Mouse (Mus musculus) MEL (cell line): Measurements from ENCODE around the gene Eml2. TPM values are rescaled to one million over a fixed set of nuclear protein-coding genes. Genes with fewer than 3 reads are reported as not detected.

Experiments
- DNase-seq: peaks from one replicate; pipeline ENCODE4 v3.0.0; 2011; ENCODE audit warnings: low read depth, low spot score
- H3K27ac ChIP-seq: 2 replicates; pipeline ENCODE4 v1.5.1; 2012; ENCODE audit warnings: low read depth, mild to moderate bottlenecking, control low read depth, low read length, moderate library complexity; ENCODE audit not compliant: control insufficient read depth
- H3K27me3 ChIP-seq, 2 experiments: fragments of 150-350 bp in 1 of 2; sonication (generic) in 1 of 2; 2 replicates each; pipeline ENCODE4 v1.6.1; 2012; ENCODE audit warnings: low read length in 2 of 2, mild to moderate bottlenecking in 2 of 2, improper control_type of control experiment in 1 of 2, moderate library complexity in 1 of 2; ENCODE audit not compliant: insufficient read depth in 2 of 2, control insufficient read depth in 1 of 2
- H3K36me3 ChIP-seq, 2 experiments: 2 replicates each; pipeline ENCODE4 v1.6.1; 2012 to 2014; ENCODE audit warnings: low read length in 2 of 2, improper control_type of control experiment in 1 of 2, inconsistent platforms in 1 of 2, mild to moderate bottlenecking in 1 of 2; ENCODE audit not compliant: insufficient read depth in 2 of 2, control insufficient read depth in 1 of 2
- H3K4me1 ChIP-seq, 2 experiments: fragments of 150-350 bp in 1 of 2; sonication (generic) in 1 of 2; 2 replicates each; pipeline ENCODE4 v1.6.1; 2012; ENCODE audit warnings: low read length in 2 of 2, improper control_type of control experiment in 1 of 2, mild to moderate bottlenecking in 1 of 2; ENCODE audit not compliant: insufficient read depth in 2 of 2, control insufficient read depth in 1 of 2
- H3K4me3 ChIP-seq, 2 experiments: fragments of 150-350 bp in 1 of 2; sonication (generic) in 1 of 2; 2 replicates each; pipeline ENCODE4 v1.5.1; 2012; ENCODE audit warnings: low read depth in 2 of 2, low read length in 2 of 2, mild to moderate bottlenecking in 2 of 2, moderate library complexity in 2 of 2, control low read depth in 1 of 2, improper control_type of control experiment in 1 of 2; ENCODE audit not compliant: control insufficient read depth in 1 of 2, insufficient read depth in 1 of 2
- H3K79me2 ChIP-seq: 2 replicates; pipeline ENCODE4 v1.6.1; 2012; ENCODE audit warnings: mild to moderate bottlenecking, low read length, moderate library complexity; ENCODE audit not compliant: control insufficient read depth, poor library complexity, insufficient read depth
- H3K9ac ChIP-seq: 2 replicates; pipeline ENCODE4 v1.6.1; 2012; ENCODE audit warnings: low read depth, mild to moderate bottlenecking, control low read depth, low read length, moderate library complexity; ENCODE audit not compliant: control insufficient read depth, poor library complexity, severe bottlenecking
- H3K9me3 ChIP-seq: fragments of 150-350 bp; sonication (generic); replicated peaks from 2 replicates; pipeline ENCODE4 v1.6.1; 2012; ENCODE audit warnings: mild to moderate bottlenecking, low read length, improper control_type of control experiment, moderate library complexity; ENCODE audit not compliant: insufficient read depth
- BHLHE40 ChIP-seq: IDR thresholded peaks from 2 replicates; pipeline ENCODE4 v1.6.1; 2012; ENCODE audit warnings: low read depth, mild to moderate bottlenecking, inconsistent platforms, low read length, improper control_type of control experiment, borderline replicate concordance
- CHD1 ChIP-seq: IDR thresholded peaks from 2 replicates; pipeline ENCODE4 v1.6.1; 2012; ENCODE audit warnings: low read depth, mild to moderate bottlenecking, inconsistent platforms, low read length, improper control_type of control experiment
- CHD2 ChIP-seq: IDR thresholded peaks from 2 replicates; pipeline ENCODE4 v1.6.1; 2011; ENCODE audit warnings: low read length, improper control_type of control experiment
- CTCF ChIP-seq, 3 experiments: IDR thresholded peaks in 2 of 3; conservative IDR thresholded peaks in 1 of 3; 2 replicates each; pipeline ENCODE4 v1.5.1; 2011 to 2012; ENCODE audit warnings: low read length in 3 of 3, low read depth in 2 of 3, mild to moderate bottlenecking in 2 of 3, improper control_type of control experiment in 1 of 3, inconsistent platforms in 1 of 3, mixed read lengths in 1 of 3, moderate library complexity in 1 of 3; ENCODE audit not compliant: control insufficient read depth in 1 of 3, insufficient read depth in 1 of 3, poor library complexity in 1 of 3, severe bottlenecking in 1 of 3
- ELF1 ChIP-seq: IDR thresholded peaks from 2 replicates; pipeline ENCODE4 v1.6.1; 2014; ENCODE audit warnings: low read depth, mild to moderate bottlenecking, inconsistent platforms, low read length, improper control_type of control experiment, moderate library complexity
- ETS1 ChIP-seq: IDR thresholded peaks from 2 replicates; pipeline ENCODE4 v1.6.1; 2012; ENCODE audit warnings: low read depth, mild to moderate bottlenecking, inconsistent platforms, low read length, improper control_type of control experiment, moderate library complexity
- GABPA ChIP-seq: IDR thresholded peaks from 2 replicates; pipeline ENCODE4 v1.6.1; 2012; ENCODE audit warnings: low read depth, mild to moderate bottlenecking, inconsistent platforms, low read length, improper control_type of control experiment, moderate library complexity
- GATA1 ChIP-seq: IDR thresholded peaks from 2 replicates; pipeline ENCODE4 v1.6.1; 2011; ENCODE audit warnings: low read depth, low read length, improper control_type of control experiment
- HCFC1 ChIP-seq: IDR thresholded peaks from 2 replicates; pipeline ENCODE4 v1.6.1; 2012; ENCODE audit warnings: low read depth, mild to moderate bottlenecking, inconsistent platforms, low read length, improper control_type of control experiment, moderate library complexity
- JUND ChIP-seq: IDR thresholded peaks from 2 replicates; pipeline ENCODE4 v1.6.1; 2011; ENCODE audit warnings: low read depth, mild to moderate bottlenecking, improper control_type of control experiment, low read length
- KAT2A ChIP-seq: conservative IDR thresholded peaks from 2 replicates; pipeline ENCODE4 v1.6.1; 2012; ENCODE audit warnings: low read depth, low read length, improper control_type of control experiment, inconsistent platforms
- MAFK ChIP-seq: IDR thresholded peaks from 2 replicates; pipeline ENCODE4 v1.6.1; 2011; ENCODE audit warnings: low read depth, mild to moderate bottlenecking, low read length, improper control_type of control experiment, borderline replicate concordance
- MAX ChIP-seq: IDR thresholded peaks from 2 replicates; pipeline ENCODE4 v1.6.1; 2011; ENCODE audit warnings: low read length, improper control_type of control experiment
- MAZ ChIP-seq: IDR thresholded peaks from 2 replicates; pipeline ENCODE4 v1.6.1; 2012; ENCODE audit warnings: low read depth, mild to moderate bottlenecking, inconsistent platforms, low read length, improper control_type of control experiment
- MYC ChIP-seq: IDR thresholded peaks from 2 replicates; pipeline ENCODE4 v1.6.1; 2011; ENCODE audit warnings: low read depth, mild to moderate bottlenecking, low read length, improper control_type of control experiment, moderate library complexity
- NELFE ChIP-seq: IDR thresholded peaks from 2 replicates; pipeline ENCODE4 v1.6.1; 2011; ENCODE audit warnings: low read depth, low read length, improper control_type of control experiment
- NRF1 ChIP-seq: IDR thresholded peaks from 2 replicates; pipeline ENCODE4 v1.6.1; 2014; ENCODE audit warnings: low read depth, mild to moderate bottlenecking, inconsistent platforms, low read length, improper control_type of control experiment, moderate library complexity; ENCODE audit not compliant: poor library complexity, insufficient read depth, severe bottlenecking
- POLR2AphosphoS2 ChIP-seq: IDR thresholded peaks from 2 replicates; pipeline ENCODE4 v1.6.1; 2011; ENCODE audit warnings: low read length, improper control_type of control experiment
- POLR2AphosphoS5 ChIP-seq: IDR thresholded peaks from 2 replicates; pipeline ENCODE4 v1.6.1; 2012; ENCODE audit warnings: low read depth, borderline replicate concordance, mild to moderate bottlenecking, inconsistent platforms, low read length, moderate library complexity, mixed read lengths
- RAD21 ChIP-seq: IDR thresholded peaks from 2 replicates; pipeline ENCODE4 v1.6.1; 2011; ENCODE audit warnings: mild to moderate bottlenecking, low read depth, low read length, improper control_type of control experiment
- RCOR1 ChIP-seq: IDR thresholded peaks from 2 replicates; pipeline ENCODE4 v1.6.1; 2012; ENCODE audit warnings: low read depth, mild to moderate bottlenecking, inconsistent platforms, low read length, improper control_type of control experiment
- SIN3A ChIP-seq: IDR thresholded peaks from 2 replicates; pipeline ENCODE4 v1.6.1; 2012; ENCODE audit warnings: low read length, improper control_type of control experiment, inconsistent platforms
- SMC3 ChIP-seq: IDR thresholded peaks from 2 replicates; pipeline ENCODE4 v1.6.1; 2011; ENCODE audit warnings: low read depth, low read length, improper control_type of control experiment
- TAL1 ChIP-seq: IDR thresholded peaks from 2 replicates; pipeline ENCODE4 v1.6.1; 2012; ENCODE audit warnings: mild to moderate bottlenecking, inconsistent platforms, low read length, moderate library complexity, mixed read lengths
- UBTF ChIP-seq: IDR thresholded peaks from 2 replicates; pipeline ENCODE4 v1.6.1; 2012; ENCODE audit warnings: low read depth, mild to moderate bottlenecking, inconsistent platforms, low read length, improper control_type of control experiment, moderate library complexity, borderline replicate concordance; ENCODE audit not compliant: insufficient read depth
- ZKSCAN1 ChIP-seq: IDR thresholded peaks from 2 replicates; pipeline ENCODE4 v1.6.1; 2012; ENCODE audit warnings: low read depth, mild to moderate bottlenecking, inconsistent platforms, low read length, improper control_type of control experiment, moderate library complexity
- ZNF384 ChIP-seq: IDR thresholded peaks from 2 replicates; pipeline ENCODE4 v1.6.1; 2012; ENCODE audit warnings: low read depth, mild to moderate bottlenecking, inconsistent platforms, low read length, improper control_type of control experiment
- polyA plus RNA-seq, 2 experiments: library from polyadenylated mRNA; stranded (reverse) in 1 of 2; unstranded in 1 of 2; fragments of >175 nt in 1 of 2; fragments of >200 nt in 1 of 2; gene quantifications; 2 replicates each; pipeline versions ENCODE4 v1.2.1 to v1.2.4; 2012; ENCODE audit warnings: low replicate concordance in 2 of 2, low read depth in 1 of 2; ENCODE audit not compliant: insufficient read length in 2 of 2, insufficient read depth in 1 of 2, missing spikeins in 1 of 2
- total RNA-seq: library from RNA; depleted of rRNA; stranded (reverse); fragments of 300-350 nt; gene quantifications from 2 replicates; pipeline ENCODE4 v1.2.3, GENCODE M21; 2012

The Eml2 gene
- total and polyA plus RNA-seq, 3 experiments = 22.0 to 43.6 TPM; not detected in 1

DNA sequence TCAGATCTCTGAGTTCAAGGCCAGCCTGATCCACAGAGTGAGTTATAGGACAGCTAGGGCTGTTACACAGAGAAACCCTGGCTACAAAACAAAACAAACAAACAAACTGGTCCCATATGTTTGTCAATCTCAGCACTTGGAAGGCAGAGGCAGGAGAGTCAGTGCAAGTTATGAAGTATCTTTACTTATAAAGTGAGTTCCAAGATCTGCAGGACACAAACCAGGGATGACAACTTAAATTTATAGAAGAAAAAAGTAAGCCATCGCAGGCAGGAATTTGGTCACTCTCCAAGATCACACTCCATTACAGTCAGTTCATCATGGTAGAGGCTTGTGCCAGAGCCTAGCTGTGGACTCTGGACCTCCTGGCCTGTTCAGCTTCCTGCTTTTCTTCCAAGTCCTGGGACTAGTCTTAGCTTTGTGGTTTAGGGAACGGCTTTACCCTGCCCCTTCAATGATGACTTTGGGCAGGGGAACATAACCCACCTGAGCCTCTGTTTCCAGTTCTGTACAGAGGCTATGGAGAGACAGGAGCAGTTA, 53.9 kb downstream of the Eml2 start:
- TF ChIP-seq BHLHE40 (no peak), KAT2A (no peak), TAL1 (no peak), CHD2 (no peak), JUND (no peak), RAD21 (no peak), POLR2AphosphoS5 (no peak), UBTF (no peak), MAX (no peak), HCFC1 (no peak), ZKSCAN1 (no peak), MYC (no peak), GABPA (no peak), GATA1 (no peak), SIN3A (no peak), NELFE (no peak), CTCF (IDR thresholded peaks at IDR 0.05 in 2 of 3, conservative IDR thresholded peaks at IDR 0.05 in 1 of 3; ENCODE audit: control insufficient read depth in 1 of 3, insufficient read depth in 1 of 3, low read depth in 2 of 3, low read length in 3 of 3, poor library complexity in 1 of 3, severe bottlenecking in 1 of 3) (no peak), POLR2AphosphoS2 (no peak), MAFK (no peak)
- Histone ChIP-seq H3K4me1 (peaks cover 4 to 7% of the 10 kb centered on the region in 2 experiments), H3K27me3 (no peaks in the 10 kb centered on the region), H3K9ac (no peak overlapping the region), H3K4me3 (no peak overlapping the region), H3K27ac (no peak overlapping the region), H3K79me2 (peaks cover 50% of the 10 kb centered on the region), H3K36me3 (peaks cover 0 to 3% of the 10 kb centered on the region in 2 experiments; a peak in 3 of 4 replicates), H3K9me3 (no peaks in the 10 kb centered on the region)
- DNase-seq = no peak

DNA sequence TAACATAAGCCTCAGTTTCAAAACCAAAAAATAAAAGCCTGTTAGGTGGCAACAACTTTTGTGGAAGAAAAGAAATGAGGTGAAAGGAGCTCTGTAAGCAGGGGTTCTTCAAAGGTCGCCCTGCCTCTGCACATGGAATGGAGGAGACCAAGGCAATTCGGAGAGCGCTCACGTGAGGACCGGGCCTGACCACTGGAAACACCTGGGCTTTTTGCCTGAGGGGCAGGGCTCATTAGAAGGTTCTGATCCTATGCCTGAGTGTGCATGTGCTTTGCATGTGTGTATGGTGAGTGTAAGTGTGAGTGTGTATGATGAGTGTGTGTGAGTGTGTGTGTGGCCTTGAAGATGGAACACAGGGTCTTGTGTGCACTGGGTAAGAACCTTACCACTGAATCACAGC, 54.7 kb downstream of the Eml2 start:
- peaks cover 55% of the 10 kb centered on the region for H3K79me2 ChIP-seq
- peaks cover 7 to 8% of the 10 kb centered on the region in 2 experiments for H3K4me1 ChIP-seq
- H3K9ac ChIP-seq = no peak overlapping the region
- H3K9me3 ChIP-seq = no peaks in the 10 kb centered on the region
- no peak overlapping the region for H3K27ac ChIP-seq
- H3K4me3 ChIP-seq = no peak overlapping the region
- H3K36me3 ChIP-seq = peaks cover 0 to 3% of the 10 kb centered on the region in 2 experiments; a peak in 3 of 4 replicates
- TF ChIP-seq RCOR1 (no peak), ETS1 (no peak), MYC (no peak), SMC3 (no peak), ZNF384 (no peak), SIN3A (no peak), UBTF (no peak), ELF1 (no peak), JUND (no peak), MAFK (no peak), NRF1 (no peak), GABPA (no peak), RAD21 (no peak), MAZ (no peak), CHD2 (no peak), BHLHE40 (no peak), ZKSCAN1 (no peak), CHD1 (no peak)
- TF ChIP-seq, all 39 proteins: peak for 0
- H3K27me3 ChIP-seq = no peaks in the 10 kb centered on the region
- DNase-seq = no peak
